Mouse (Mus musculus) mouse trophoblast stem cell (cell line): ENCODE results near the gene Tmem151a.

Source experiments
- in situ Hi-C, 2 experiments: fragments of 300-500 bp; cut with MseI, MboI; formaldehyde crosslinking; loops; 2 replicates in 1 of 2; 3 replicates in 1 of 2; pipeline ENCODE4 v1.15.1; 2025

Gene Tmem151a

GRCm38 (mm10) chr19:5085145-5085863 is at the start of gene Tmem151a:
Gene Tmem151a, minus strand, starts transcription at chr19:5085531.
- in situ Hi-C loops, result no loop called here

- in situ Hi-C loops, result no loop called here
Observed at GRCm38 (mm10) chr19:5131237-5131636, 45.9 kb upstream of the Tmem151a start.

GRCm38 (mm10) chr19:5129770-5130169 is 44.4 kb upstream of the Tmem151a start:
- in situ Hi-C loops, result no loop called here

GRCm38 (mm10) chr19:5124055-5124614 is 38.8 kb upstream of the Tmem151a start:
- in situ Hi-C loops, result no loop called here

GRCm38 (mm10) chr19:5123241-5123640 is 37.9 kb upstream of the Tmem151a start:
- in situ Hi-C loops, result no loop called here

GRCm38 (mm10) chr19:5122492-5122891 is 37.2 kb upstream of the Tmem151a start:
- in situ Hi-C loops, result no loop called here

GRCm38 (mm10) chr19:5118384-5118698 is 33.0 kb upstream of the Tmem151a start, which contains the start of gene Klc2:
Gene Klc2, minus strand, starts transcription at chr19:5118560.
- in situ Hi-C loops, result no loop called here

- in situ Hi-C loops, result no loop called here
Observed at GRCm38 (mm10) chr19:5117494-5118383, 32.4 kb upstream of the Tmem151a start.

GRCm38 (mm10) chr19:5113783-5114182 is 28.5 kb upstream of the Tmem151a start:
- in situ Hi-C loops, result no loop called here

- in situ Hi-C loops, result no loop called here
Observed at GRCm38 (mm10) chr19:5109659-5110453, 24.5 kb upstream of the Tmem151a start.

GRCm38 (mm10) chr19:5108702-5109101 is 23.4 kb upstream of the Tmem151a start:
- in situ Hi-C loops, result no loop called here

- in situ Hi-C loops, result no loop called here
Observed at GRCm38 (mm10) chr19:5108271-5108575, 22.9 kb upstream of the Tmem151a start.

GRCm38 (mm10) chr19:5107556-5108270 is 22.4 kb upstream of the Tmem151a start:
- in situ Hi-C loops, result no loop called here

- in situ Hi-C loops, result no loop called here
Observed at GRCm38 (mm10) chr19:5106731-5107191, 21.4 kb upstream of the Tmem151a start, which contains the start of gene Rab1b. Gene Rab1b, minus strand, starts transcription at chr19:5107072.

GRCm38 (mm10) chr19:5106074-5106473 is 20.7 kb upstream of the Tmem151a start:
- in situ Hi-C loops, result no loop called here

- in situ Hi-C loops, result no loop called here
Observed at GRCm38 (mm10) chr19:5098363-5099143, 13.2 kb upstream of the Tmem151a start, which contains the start of gene Cnih2. Gene Cnih2, minus strand, starts transcription at chr19:5098521.

- in situ Hi-C loops, result no loop called here
Observed at GRCm38 (mm10) chr19:5097521-5098362, 12.4 kb upstream of the Tmem151a start.

- in situ Hi-C loops, result no loop called here
Observed at GRCm38 (mm10) chr19:5095887-5096474, 10.7 kb upstream of the Tmem151a start.
